Mouse (Mus musculus) intestine, embryonic 14.5 days (tissue): ENCODE data around the gene Adcy1. TPM values are rescaled to one million over a fixed set of nuclear protein-coding genes. Genes with fewer than 3 reads are reported as not detected.

Experiments
- ATAC-seq: fragments of 200-750 bp; cut with Nextera tagmentation; replicated peaks from 2 replicates; pipeline ENCODE4 v1.8.0; 2017; ENCODE audit warnings: low read depth, moderate number of reproducible peaks, moderate TSS enrichment, moderate library complexity; ENCODE audit not compliant: low FRiP score, low TSS enrichment
- DNase-seq: peaks from one replicate; pipeline ENCODE4 v3.0.0-alpha.2; 2018; ENCODE audit warnings: low spot score
- H3K27ac ChIP-seq: fragments of 300-500 bp; sonication (generic); 2 replicates; pipeline ENCODE4 v1.5.1; 2014; ENCODE audit warnings: low read depth, mild to moderate bottlenecking, control low read depth
- H3K27me3 ChIP-seq: fragments of 300-500 bp; sonication (generic); replicated peaks from 2 replicates; pipeline ENCODE4 v1.6.1; 2014; ENCODE audit warnings: low read length, control low read depth; ENCODE audit not compliant: control insufficient read depth, insufficient read depth
- H3K36me3 ChIP-seq: fragments of 300-500 bp; sonication (generic); 2 replicates; pipeline ENCODE4 v1.6.1; 2014; ENCODE audit warnings: low read length, control low read depth; ENCODE audit not compliant: control insufficient read depth, insufficient read depth
- H3K4me1 ChIP-seq: fragments of 300-500 bp; sonication (generic); replicated peaks from 2 replicates; pipeline ENCODE4 v1.6.1; 2014; ENCODE audit warnings: low read length, control low read depth, mixed read lengths; ENCODE audit not compliant: control insufficient read depth, insufficient read depth
- H3K4me2 ChIP-seq: fragments of 300-500 bp; sonication (generic); 2 replicates; pipeline ENCODE4 v1.6.1; 2014; ENCODE audit warnings: low read length
- H3K4me3 ChIP-seq: fragments of 300-500 bp; sonication (generic); 2 replicates; pipeline ENCODE4 v1.5.1; 2014; ENCODE audit warnings: low read depth, low read length, control low read depth, mixed read lengths
- H3K9ac ChIP-seq: fragments of 300-500 bp; sonication (generic); 2 replicates; pipeline ENCODE4 v1.6.1; 2014; ENCODE audit warnings: mild to moderate bottlenecking, low read length
- H3K9me3 ChIP-seq: fragments of 300-500 bp; sonication (generic); 2 replicates; pipeline ENCODE4 v1.6.1; 2016; ENCODE audit warnings: low read length, control low read depth; ENCODE audit not compliant: control insufficient read depth
- WGBS: fragments of 180-500 bp; shearing (Covaris S2); extraction: QIAGEN DNeasy Blood & Tissue Kit; methylation state at CpG from one replicate; pipeline ENCODE4 v1.1.7; 2014; 5-methylcytosine and 5-hydroxymethylcytosine counted together
- polyA plus RNA-seq: library from polyadenylated mRNA; unstranded; fragments of >200 nt; fragmentation: Nextera tagmentation; extraction: Ambion mirVana; gene quantifications from 2 replicates; pipeline ENCODE4 v1.2.1, GENCODE M21; 2014

Adcy1 gene
- polyA plus RNA-seq, 1 experiment from 2014 or later, result 1.9 TPM

GRCm38 (mm10) chr11:7147536-7147935, 84.2 kb downstream of the Adcy1 start:
- Histone ChIP-seq H3K27ac (no peak overlapping the region), H3K9me3 (no peaks in the 10 kb centered on the region), H3K27me3 (no peaks in the 10 kb centered on the region), H3K9ac (no peak overlapping the region), H3K4me2 (no peak overlapping the region), H3K4me3 (no peak overlapping the region), H3K4me1 (peaks cover 4% of the 10 kb centered on the region), H3K36me3 (no peaks in the 10 kb centered on the region)
- 92% methylated on average over 8 of the region's 8 CpGs for WGBS
- no peak for DNase-seq
- ATAC-seq, result no peak

- ATAC-seq (no peak), DNase-seq (no peak)
- Histone ChIP-seq H3K36me3 (no peaks in the 10 kb centered on the region), H3K4me3 (no peak overlapping the region), H3K9ac (no peak overlapping the region), H3K9me3 (no peaks in the 10 kb centered on the region), H3K27ac (no peak overlapping the region), H3K4me2 (no peak overlapping the region), H3K4me1 (peaks cover under 1% of the 10 kb centered on the region; the same call in 1 of the 2 replicates), H3K27me3 (no peaks in the 10 kb centered on the region)
- 87% methylated on average over 7 of the region's 7 CpGs for WGBS
These were observed 84.7 kb downstream of the Adcy1 start for GRCm38 (mm10) chr11:7147945-7148344.

GRCm38 (mm10) chr11:7149471-7149870, 86.2 kb downstream of the Adcy1 start:
- Histone ChIP-seq H3K27me3 (no peaks in the 10 kb centered on the region), H3K9ac (no peak overlapping the region), H3K4me1 (no peaks in the 10 kb centered on the region), H3K27ac (no peak overlapping the region), H3K4me3 (no peak overlapping the region), H3K36me3 (no peaks in the 10 kb centered on the region; the same call in 1 of the 2 replicates), H3K9me3 (no peaks in the 10 kb centered on the region), H3K4me2 (no peak overlapping the region)
- DNase-seq (no peak), ATAC-seq (no peak)
- 69% methylated on average over 7 of the region's 7 CpGs for WGBS

GRCm38 (mm10) chr11:7150511-7150910, 87.2 kb downstream of the Adcy1 start:
- Histone ChIP-seq H3K27ac (no peak overlapping the region), H3K9me3 (no peaks in the 10 kb centered on the region), H3K27me3 (no peaks in the 10 kb centered on the region), H3K9ac (no peak overlapping the region), H3K36me3 (no peaks in the 10 kb centered on the region; the same call in 1 of the 2 replicates), H3K4me2 (no peak overlapping the region), H3K4me1 (no peaks in the 10 kb centered on the region), H3K4me3 (no peak overlapping the region)
- WGBS, result 94% methylated on average over 8 of the region's 8 CpGs
- no peak for DNase-seq
- no peak for ATAC-seq

- ATAC-seq (no peak), DNase-seq (no peak)
- no peak overlapping the region for H3K4me3 ChIP-seq
- H3K9ac ChIP-seq, result no peak overlapping the region
- H3K9me3 ChIP-seq, result no peaks in the 10 kb centered on the region
- WGBS, result 93% methylated on average over 12 of the region's 12 CpGs
- no peak overlapping the region for H3K27ac ChIP-seq
- no peaks in the 10 kb centered on the region for H3K4me1 ChIP-seq
- no peaks in the 10 kb centered on the region; the same call in 1 of the 2 replicates for H3K36me3 ChIP-seq
- H3K27me3 ChIP-seq, result no peaks in the 10 kb centered on the region
- H3K4me2 ChIP-seq, result no peak overlapping the region
These were observed 89.1 kb downstream of the Adcy1 start for GRCm38 (mm10) chr11:7152371-7152770.

GRCm38 (mm10) chr11:7153081-7153480, 89.8 kb downstream of the Adcy1 start:
- Histone ChIP-seq H3K9ac (no peak overlapping the region), H3K9me3 (no peaks in the 10 kb centered on the region), H3K4me3 (no peak overlapping the region), H3K27ac (no peak overlapping the region), H3K4me1 (no peaks in the 10 kb centered on the region), H3K4me2 (no peak overlapping the region), H3K27me3 (no peaks in the 10 kb centered on the region), H3K36me3 (no peaks in the 10 kb centered on the region; the same call in 1 of the 2 replicates)
- DNase-seq (no peak), ATAC-seq (no peak)
- WGBS, result 70% methylated on average over 8 of the region's 8 CpGs

- Histone ChIP-seq H3K36me3 (no peaks in the 10 kb centered on the region; the same call in 1 of the 2 replicates), H3K9me3 (no peaks in the 10 kb centered on the region), H3K4me3 (no peak overlapping the region), H3K4me2 (no peak overlapping the region), H3K27ac (no peak overlapping the region), H3K4me1 (peaks cover 13% of the 10 kb centered on the region; the same call in 1 of the 2 replicates), H3K27me3 (no peaks in the 10 kb centered on the region), H3K9ac (no peak overlapping the region)
- DNase-seq, result no peak
- WGBS, result 52% methylated on average over 4 of the region's 4 CpGs
- ATAC-seq, result no peak
These were observed 93.1 kb downstream of the Adcy1 start for GRCm38 (mm10) chr11:7156427-7156826.

GRCm38 (mm10) chr11:7158196-7158595, 94.9 kb downstream of the Adcy1 start:
- Histone ChIP-seq H3K27ac (no peak overlapping the region), H3K9me3 (no peaks in the 10 kb centered on the region), H3K4me1 (peaks cover 13% of the 10 kb centered on the region; the same call in 1 of the 2 replicates), H3K36me3 (no peaks in the 10 kb centered on the region; the same call in 1 of the 2 replicates), H3K4me3 (no peak overlapping the region), H3K27me3 (no peaks in the 10 kb centered on the region), H3K4me2 (no peak overlapping the region), H3K9ac (no peak overlapping the region)
- DNase-seq (no peak), ATAC-seq (no peak)
- 88% methylated on average over 6 of the region's 6 CpGs for WGBS

- WGBS, result 52% methylated on average over 6 of the region's 6 CpGs
- H3K4me1 ChIP-seq, result peaks cover 13% of the 10 kb centered on the region; the same call in 1 of the 2 replicates
- no peak for ATAC-seq
- no peaks in the 10 kb centered on the region for H3K9me3 ChIP-seq
- no peak overlapping the region for H3K4me2 ChIP-seq
- no peaks in the 10 kb centered on the region; the same call in 1 of the 2 replicates for H3K36me3 ChIP-seq
- H3K27ac ChIP-seq, result peak overlapping the region; percentile 69
- no peak overlapping the region for H3K9ac ChIP-seq
- H3K4me3 ChIP-seq, result no peak overlapping the region
- DNase-seq, result peak; percentile 53
- H3K27me3 ChIP-seq, result no peaks in the 10 kb centered on the region
These were observed 96.9 kb downstream of the Adcy1 start for GRCm38 (mm10) chr11:7160146-7160545.
